Mouse (Mus musculus) Patski (cell line): ENCODE measurements around the gene Gm10912. TPM values are rescaled to one million over a fixed set of nuclear protein-coding genes. Genes with fewer than 3 reads are reported as not detected.
"Not testable (repeated sequence)": the region's sequence is repeated elsewhere in the genome, so short reads cannot be mapped to it uniquely, and the experiment has no call there.

Source experiments
- ATAC-seq: fragments of 100-300 bp; one replicate; pipeline ENCODE4 v1.8.0; 2021
- CTCF ChIA-PET: fragments of 350-600 bp; sonication (Branson Sonifier 250); formaldehyde crosslinking; loops from one replicate; lab custom pipeline; 2022; ENCODE audit warnings: inconsistent platforms; lab: Charles Lee
- POLR2A ChIA-PET: fragments of 350-600 bp; sonication (Branson Sonifier 250); formaldehyde crosslinking; loops from one replicate; lab custom pipeline; 2022; ENCODE audit warnings: antibody characterized with exemption, inconsistent platforms; lab: Charles Lee
- DNase-seq: peaks from one replicate; pipeline ENCODE4 v3.0.0-alpha.2; 2011; ENCODE audit warnings: low read depth, low spot score
- H3K27me3 ChIP-seq: fragments of 371-371 bp; one replicate; pipeline ENCODE4 v1.5.1; 2021
- CTCF ChIP-seq: fragments of 100-300 bp; IDR thresholded peaks from one replicate; pipeline ENCODE4 v1.5.1; 2021
- in situ Hi-C: fragments of 300-500 bp; cut with MboI; formaldehyde crosslinking; loops from 3 replicates; pipeline ENCODE4 v1.11.1; 2018; ENCODE audit warnings: low pct_unique_long_range_greater_than_20kb, mixed read lengths
- polyA plus RNA-seq: library from polyadenylated mRNA; unstranded; gene quantifications from one replicate; pipeline ENCODE4 v1.2.3, GENCODE M21; 2021

Gm10912 gene
- polyA plus RNA-seq, 1 experiment from 2014 or later = not detected

DNA sequence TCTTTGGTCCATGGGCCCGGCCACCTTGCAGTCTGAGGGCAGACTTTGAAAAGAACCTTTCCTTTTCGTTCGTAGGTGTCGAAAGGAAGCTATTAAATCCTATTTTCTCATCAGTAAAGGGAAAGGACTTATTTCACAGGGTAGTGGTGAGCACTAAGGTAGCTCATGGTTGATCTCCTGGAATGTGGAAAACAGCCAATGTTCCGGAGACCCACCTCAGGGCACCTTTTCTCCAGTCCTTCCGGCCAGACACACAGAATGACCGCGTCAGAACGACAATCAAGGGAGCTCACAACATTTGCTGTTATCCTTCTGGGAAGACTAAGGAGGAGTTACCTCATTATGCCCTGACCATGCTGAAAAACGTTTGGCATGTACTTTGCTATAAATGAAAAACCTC, 30.6 kb downstream of the Gm10912 start:
- no peak for TF ChIP-seq CTCF
- POLR2A ChIA-PET = interaction anchor here (1.2 kb wide), 1 partner anchor 26 kb away, joined by 8 read pairs; the partner anchor contains the start of gene Cd59b
- in situ Hi-C loops = no loop called here
- CTCF ChIA-PET = interaction anchor here (0.7 to 1.5 kb wide), 3 partner anchors 39 to 398 kb away, joined by 3 read pairs; no protein-coding TSS in a partner anchor
- no peaks in the 10 kb centered on the region for H3K27me3 ChIP-seq
- peak; percentile 17 for ATAC-seq
- DNase-seq = no peak

DNA sequence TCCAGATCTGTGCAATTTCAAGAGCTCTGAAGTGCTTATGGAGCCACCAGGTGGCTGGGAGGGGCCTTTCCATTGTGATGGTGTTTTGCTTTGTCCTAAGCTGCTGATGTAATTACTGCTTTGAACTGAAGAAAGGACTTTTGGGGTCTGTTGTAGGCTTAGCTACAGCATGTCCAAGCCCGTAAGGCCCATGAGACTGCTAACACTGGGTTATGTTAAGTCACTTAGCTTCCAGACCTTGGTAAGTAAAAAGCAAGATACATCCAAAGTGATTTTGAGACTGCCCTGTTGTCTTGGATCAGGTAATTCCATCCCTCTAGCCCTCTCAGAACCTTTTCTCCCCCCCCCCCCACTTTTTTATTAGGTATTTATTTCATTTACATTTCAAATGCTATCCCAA, 31.2 kb downstream of the Gm10912 start:
- DNase-seq, ATAC-seq, in situ Hi-C loops, H3K27me3 ChIP-seq: not testable (repeated sequence)
- ChIA-PET POLR2A (interaction anchor here (1.2 kb wide), 1 partner anchor 27 kb away, joined by 8 read pairs; the partner anchor contains the start of gene Cd59b), CTCF (interaction anchor here (1.5 kb wide), 1 partner anchor 398 kb away, joined by 3 read pairs; no protein-coding TSS in a partner anchor)

DNA sequence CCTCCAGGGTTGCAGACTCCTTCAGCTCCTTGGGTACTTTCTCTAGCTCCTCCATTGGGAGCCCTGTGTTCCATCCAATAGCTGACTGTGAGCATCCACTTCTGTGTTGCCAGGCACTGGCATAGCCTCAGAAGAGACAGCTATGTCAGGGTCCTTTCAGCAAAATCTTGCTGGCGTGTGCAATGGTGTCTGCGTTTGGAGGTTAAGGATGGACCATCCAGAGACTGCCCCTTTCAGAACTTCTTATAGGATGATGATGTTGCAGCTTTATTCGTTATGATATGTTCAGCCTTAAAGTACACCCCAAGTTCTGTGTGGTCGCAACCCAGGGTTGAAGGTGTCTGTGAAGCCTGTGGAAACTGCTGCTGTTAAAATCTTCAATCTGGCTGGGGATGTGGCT, 31.8 kb downstream of the Gm10912 start:
- in situ Hi-C loops, H3K27me3 ChIP-seq, POLR2A ChIA-PET, CTCF ChIA-PET, DNase-seq, ATAC-seq: not testable (repeated sequence)

DNA sequence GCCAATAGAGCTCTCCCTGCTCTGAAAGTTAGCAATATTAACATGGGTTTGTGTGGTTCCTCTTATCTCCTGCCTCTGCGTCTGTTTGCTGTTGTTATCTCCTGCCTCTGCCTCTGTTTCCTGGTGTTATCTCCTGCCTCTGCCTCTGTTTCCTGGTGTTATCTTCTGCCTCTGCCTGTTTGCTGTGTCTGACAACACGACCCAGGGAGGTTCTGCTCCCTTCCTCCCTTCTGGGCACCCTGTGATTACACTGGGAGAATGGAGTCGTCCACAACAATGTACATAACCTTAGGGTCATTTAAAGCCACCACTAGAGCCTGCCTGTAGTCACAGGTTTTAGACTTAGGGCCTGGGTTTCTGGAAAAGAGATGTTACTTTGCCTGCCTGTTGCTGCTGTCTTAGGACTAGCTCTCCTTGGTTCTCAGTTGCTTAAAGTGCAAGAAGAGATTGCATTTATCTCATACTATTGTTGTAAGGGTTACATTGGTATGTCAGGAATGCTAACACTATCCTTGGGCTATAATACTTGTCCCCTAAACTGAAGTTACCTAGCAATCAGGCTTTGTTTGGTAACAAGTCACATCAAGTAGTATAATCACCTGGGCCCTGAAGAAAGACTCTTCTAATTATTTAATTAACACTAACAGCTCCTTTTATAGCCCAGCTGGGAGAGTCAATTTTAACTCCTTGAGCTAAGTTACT, 33.1 kb downstream of the Gm10912 start:
- ChIA-PET POLR2A (no interaction called here), CTCF (interaction anchor here (1.1 kb wide), 1 partner anchor 24 kb away, joined by 3 read pairs; the partner anchor contains the start of gene A930018P22Rik)
- H3K27me3 ChIP-seq = no peaks in the 10 kb centered on the region
- DNase-seq (no peak), ATAC-seq (peak; percentile 67)
- no peak for TF ChIP-seq CTCF
- in situ Hi-C loops = no loop called here

GRCm38 (mm10) chr2:104099231-104099585, 33.6 kb downstream of the Gm10912 start:
- TF ChIP-seq CTCF = no peak
- ChIA-PET POLR2A (no interaction called here), CTCF (interaction anchor here (1.1 kb wide), 1 partner anchor 23 kb away, joined by 3 read pairs; the partner anchor contains the start of gene A930018P22Rik)
- no peaks in the 10 kb centered on the region for H3K27me3 ChIP-seq
- no peak for DNase-seq
- ATAC-seq = peak; percentile 11
- in situ Hi-C loops = no loop called here

- CTCF ChIA-PET = no interaction called here
- in situ Hi-C loops = no loop called here
- POLR2A ChIA-PET = no interaction called here
- DNase-seq (no peak), ATAC-seq (no peak)
- TF ChIP-seq CTCF = no peak
- no peaks in the 10 kb centered on the region for H3K27me3 ChIP-seq
Observed at GRCm38 (mm10) chr2:104099946-104100345, 34.3 kb downstream of the Gm10912 start.

- DNase-seq = no peak
- no peaks in the 10 kb centered on the region for H3K27me3 ChIP-seq
- in situ Hi-C loops = no loop called here
- no peak for TF ChIP-seq CTCF
- CTCF ChIA-PET = interaction anchor here (1.3 to 1.5 kb wide), 2 partner anchors 14 to 18 kb away, joined by 3 to 5 read pairs; partner anchors contain the start of gene A930018P22Rik
- no peak for ATAC-seq
- POLR2A ChIA-PET = no interaction called here
Observed at GRCm38 (mm10) chr2:104104800-104105199, 39.2 kb downstream of the Gm10912 start.

GRCm38 (mm10) chr2:104109021-104109420, 43.4 kb downstream of the Gm10912 start:
- in situ Hi-C loops, CTCF ChIA-PET, DNase-seq, H3K27me3 ChIP-seq, POLR2A ChIA-PET: not testable (repeated sequence)
- ATAC-seq = peak; percentile 65

- ChIA-PET POLR2A (no interaction called here), CTCF (no interaction called here)
- ATAC-seq = no peak
- TF ChIP-seq CTCF = no peak
- H3K27me3 ChIP-seq = no peaks in the 10 kb centered on the region
- no peak for DNase-seq
- in situ Hi-C loops = no loop called here
Observed at GRCm38 (mm10) chr2:104109528-104109927, 43.9 kb downstream of the Gm10912 start.

GRCm38 (mm10) chr2:104110031-104110430, 44.4 kb downstream of the Gm10912 start:
- H3K27me3 ChIP-seq = no peaks in the 10 kb centered on the region
- CTCF ChIA-PET = no interaction called here
- TF ChIP-seq CTCF = no peak
- in situ Hi-C loops = no loop called here
- DNase-seq (no peak), ATAC-seq (no peak)
- POLR2A ChIA-PET = no interaction called here

DNA sequence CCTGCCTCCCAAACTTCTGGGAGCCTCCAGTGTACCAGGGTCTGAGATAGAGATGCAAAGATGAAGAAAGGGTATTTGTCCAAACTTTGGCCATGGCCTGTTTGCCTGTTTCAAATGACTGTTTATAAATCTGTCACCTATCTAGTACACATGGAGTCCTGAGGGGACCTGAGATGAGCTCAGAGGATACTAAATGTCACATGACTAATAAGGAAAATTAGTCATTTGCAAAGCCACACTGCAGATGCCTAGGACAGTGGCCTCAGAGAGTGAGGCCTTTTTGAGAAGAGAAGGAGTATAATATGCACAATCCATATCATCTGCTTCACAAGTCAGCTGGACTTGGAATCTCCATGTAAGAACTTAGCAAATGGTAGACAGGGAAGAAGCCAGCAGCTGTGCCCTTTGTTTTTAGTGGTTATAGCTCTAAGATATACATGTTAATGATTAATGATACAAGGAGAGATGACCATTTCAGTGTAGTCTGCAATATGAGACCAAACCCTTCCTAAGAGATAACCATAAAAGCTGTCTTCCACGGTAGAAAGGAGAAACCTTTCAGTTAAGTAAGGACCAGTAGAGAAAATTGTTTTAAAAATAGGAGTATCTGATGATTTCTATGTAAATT, 45.7 kb downstream of the Gm10912 start:
- CTCF ChIA-PET, in situ Hi-C loops, DNase-seq, POLR2A ChIA-PET, ATAC-seq, H3K27me3 ChIP-seq: not testable (repeated sequence)

- POLR2A ChIA-PET, DNase-seq, H3K27me3 ChIP-seq, in situ Hi-C loops, CTCF ChIA-PET, ATAC-seq: not testable (repeated sequence)
Observed at GRCm38 (mm10) chr2:104113563-104113962, 47.9 kb downstream of the Gm10912 start.
